Mouse (Mus musculus) liver, postnatal 0 days (tissue): ENCODE results near the gene Olfr1414.

Experiments used
- CTCF ChIP-seq: sonication (generic); IDR thresholded peaks from 2 replicates; pipeline ENCODE4 v1.5.1; 2016; ENCODE audit warnings: antibody characterized with exemption, low read depth
- EP300 ChIP-seq: IDR thresholded peaks from 2 replicates; pipeline ENCODE4 v1.6.1; 2016; ENCODE audit warnings: antibody characterized with exemption, low read depth, mild to moderate bottlenecking

GRCm38 (mm10) chr1:92521376-92521775, 2.9 kb upstream of the Olfr1414 start:
- TF ChIP-seq CTCF: peak; percentile 55
- no peak for TF ChIP-seq EP300
